Mouse (Mus musculus) heart, embryonic 13.5 days (tissue): ENCODE data around the gene Gm28038. TPM values are rescaled to one million over a fixed set of nuclear protein-coding genes. Genes with fewer than 3 reads are reported as not detected.

Experiments
- ATAC-seq: fragments of 200-750 bp; cut with Nextera tagmentation; 2 replicates; pipeline ENCODE4 v1.8.0; 2017; ENCODE audit warnings: moderate TSS enrichment; ENCODE audit not compliant: insufficient number of reproducible peaks, low FRiP score, low TSS enrichment; ENCODE audit errors: extremely low read depth
- H3K27ac ChIP-seq: fragments of 300-500 bp; sonication (generic); replicated peaks from 2 replicates; pipeline ENCODE4 v1.5.1; 2015; ENCODE audit warnings: moderate library complexity, mild to moderate bottlenecking, inconsistent platforms
- H3K27me3 ChIP-seq: fragments of 300-500 bp; sonication (generic); replicated peaks from 2 replicates; pipeline ENCODE4 v1.6.1; 2015; ENCODE audit warnings: mild to moderate bottlenecking, inconsistent platforms
- H3K36me3 ChIP-seq: fragments of 300-500 bp; sonication (generic); 2 replicates; pipeline ENCODE4 v1.6.1; 2015; ENCODE audit warnings: mild to moderate bottlenecking, inconsistent platforms
- H3K4me1 ChIP-seq: fragments of 300-500 bp; sonication (generic); 2 replicates; pipeline ENCODE4 v1.6.1; 2015; ENCODE audit warnings: inconsistent platforms
- H3K4me2 ChIP-seq: fragments of 300-500 bp; sonication (generic); 2 replicates; pipeline ENCODE4 v1.6.1; 2015; ENCODE audit warnings: inconsistent platforms, mild to moderate bottlenecking, moderate library complexity
- H3K4me3 ChIP-seq: fragments of 300-500 bp; sonication (generic); 2 replicates; pipeline ENCODE4 v1.5.1; 2015; ENCODE audit warnings: moderate library complexity, mild to moderate bottlenecking, inconsistent platforms
- H3K9ac ChIP-seq: fragments of 300-500 bp; sonication (generic); 2 replicates; pipeline ENCODE4 v1.6.1; 2015; ENCODE audit warnings: inconsistent platforms, mild to moderate bottlenecking, moderate library complexity
- H3K9me3 ChIP-seq: fragments of 300-500 bp; sonication (generic); 2 replicates; pipeline ENCODE4 v1.6.1; 2016; ENCODE audit warnings: inconsistent platforms
- WGBS: fragments of 180-500 bp; shearing (Covaris S2); methylation state at CpG from one replicate; pipeline ENCODE4 v1.1.7; 2015; ENCODE audit warnings: mixed read lengths; 5-methylcytosine and 5-hydroxymethylcytosine counted together
- polyA plus RNA-seq: library from polyadenylated mRNA; unstranded; fragments of >200 nt; fragmentation: Nextera tagmentation; extraction: Ambion mirVana; gene quantifications from 2 replicates; pipeline ENCODE4 v1.2.1, GENCODE M21; 2015

Gm28038 gene
- not detected in 2 replicates for polyA plus RNA-seq

DNA sequence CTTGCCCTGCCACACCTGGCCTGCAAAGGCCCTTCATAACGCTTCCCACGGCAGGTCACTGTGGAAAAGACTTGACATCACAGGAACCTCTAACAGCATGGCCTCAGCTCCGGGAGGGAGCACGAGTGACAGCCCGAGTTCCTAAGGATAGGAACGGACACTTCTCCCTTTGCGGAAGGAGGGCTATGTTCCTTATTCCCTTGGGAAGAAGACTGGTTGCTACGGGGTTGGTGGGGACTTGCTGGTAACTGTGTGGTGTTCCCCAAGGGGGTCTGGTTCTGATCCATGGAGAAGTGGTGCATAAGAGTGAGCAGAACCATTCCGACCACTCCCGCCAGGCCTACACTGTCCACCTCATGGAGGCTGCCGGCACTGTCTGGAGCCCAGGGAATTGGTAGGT, at the start of gene Gm28038:
Gene Gm28038 (plus strand): TSS at position 301 of the 400 bp plus-strand sequence.
- Histone ChIP-seq H3K27ac (no peak within 1 kb of the TSS), H3K36me3 (peaks cover 39% of the 10 kb centered on the region), H3K4me1 (peaks cover 11% of the 10 kb centered on the region), H3K9me3 (no peaks in the 10 kb centered on the region), H3K27me3 (no peaks in the 10 kb centered on the region), H3K4me3 (no peak within 1 kb of the TSS), H3K4me2 (no peak within 1 kb of the TSS), H3K9ac (no peak within 1 kb of the TSS)
- no peak for ATAC-seq
- WGBS, result 92% methylated on average over 11 of the region's 11 CpGs

DNA sequence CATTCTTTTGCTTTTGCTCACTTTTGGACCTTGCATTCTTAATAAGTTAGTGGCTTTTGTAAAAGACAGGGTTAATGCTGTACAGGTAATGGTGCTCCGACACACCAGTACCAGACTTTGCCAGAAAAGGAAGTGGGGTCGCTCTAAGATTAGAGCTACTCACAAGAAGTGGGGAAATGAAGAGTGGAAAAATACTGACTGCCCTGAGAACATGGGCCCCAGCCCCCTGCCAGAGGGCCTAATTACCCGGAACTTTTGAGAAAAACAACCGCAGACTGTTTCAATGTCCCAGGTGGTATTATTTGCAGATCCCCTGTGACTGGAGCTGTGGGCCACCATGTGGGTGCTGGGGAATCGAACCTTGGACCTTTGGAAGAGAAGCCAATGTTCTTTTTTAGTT, 45.2 kb upstream of the Gm28038 start:
- WGBS, result 73% methylated on average over 5 of the region's 5 CpGs
- Histone ChIP-seq H3K4me1 (peaks cover 35% of the 10 kb centered on the region), H3K27me3 (no peaks in the 10 kb centered on the region), H3K4me3 (no peak overlapping the region), H3K9me3 (peaks cover 10% of the 10 kb centered on the region), H3K36me3 (peaks cover 3% of the 10 kb centered on the region), H3K9ac (no peak overlapping the region), H3K27ac (no peak overlapping the region), H3K4me2 (no peak overlapping the region)
- no peak for ATAC-seq

DNA sequence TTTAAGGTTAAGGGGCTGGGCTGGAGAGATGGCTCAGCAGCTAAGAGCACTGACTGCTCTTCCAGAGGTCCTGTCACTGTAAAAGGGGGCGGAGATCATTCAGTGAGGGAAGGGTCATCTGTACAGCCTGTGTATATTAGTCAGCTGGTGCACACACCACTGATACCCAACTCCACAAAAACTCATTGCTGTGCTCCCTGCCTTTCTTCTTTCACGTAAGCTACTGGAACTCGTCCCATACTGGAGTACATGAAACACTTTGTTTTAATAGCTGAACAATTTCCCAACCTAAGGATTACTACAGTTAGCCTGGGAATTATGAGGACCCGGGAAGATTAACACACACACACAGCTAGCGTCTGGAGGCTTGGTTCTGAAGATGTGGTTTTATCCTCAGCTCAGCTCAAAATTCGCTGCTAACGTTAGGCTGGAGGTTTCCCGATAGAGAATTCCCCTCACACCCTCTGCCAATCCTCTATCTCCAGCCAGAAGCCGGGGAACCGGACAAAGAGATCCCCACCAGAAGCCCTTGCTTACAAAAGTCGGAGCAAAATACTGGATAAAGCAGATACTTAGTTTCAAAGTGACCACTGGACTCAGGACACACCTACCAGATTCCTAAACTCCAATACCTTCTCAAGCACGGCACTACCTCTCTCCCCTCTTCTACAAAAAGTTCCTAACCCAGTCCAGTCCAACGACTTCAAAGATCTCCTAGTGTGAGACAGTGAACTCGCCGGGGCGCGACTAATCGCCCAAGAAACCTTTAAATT, 44.2 kb upstream of the Gm28038 start:
- no peak for ATAC-seq
- peak overlapping the region; percentile 96 for H3K27ac ChIP-seq
- WGBS, result 3% methylated on average over 18 of the region's 18 CpGs

DNA sequence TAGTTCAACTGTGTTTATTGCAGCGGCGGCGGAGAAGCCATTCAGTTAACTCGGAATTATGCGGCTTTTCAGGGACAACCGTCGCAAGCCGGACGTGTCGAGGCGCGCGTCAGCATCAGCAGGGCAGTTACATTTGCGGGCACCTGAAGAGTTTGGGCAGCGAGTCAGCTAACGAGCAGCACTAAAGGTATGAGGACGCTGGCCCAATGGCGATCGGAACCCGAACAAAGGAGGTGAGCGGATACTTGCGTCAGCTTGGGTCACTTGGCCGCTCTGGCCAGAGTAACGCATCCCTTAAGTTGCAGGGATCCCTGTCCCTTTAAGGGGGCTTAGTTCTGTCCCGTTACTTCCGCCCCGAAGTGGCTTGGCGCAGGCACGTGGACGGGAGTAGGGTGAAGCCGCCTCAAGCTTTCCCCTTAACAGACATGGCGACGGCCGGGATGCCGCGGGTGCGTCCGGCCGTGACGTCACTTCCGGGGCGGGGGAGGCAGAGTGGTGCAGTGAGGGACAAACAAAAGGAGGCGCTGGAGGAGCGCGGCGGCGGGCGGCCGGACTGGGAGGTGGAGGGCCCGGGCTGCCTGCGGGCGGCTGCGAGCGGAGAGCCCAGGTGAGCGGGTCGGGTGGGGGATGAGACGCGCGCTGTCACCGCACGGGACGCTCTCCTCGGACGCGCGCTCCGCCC, 43.5 kb upstream of the Gm28038 start, which contains the start of gene Lrrc8a:
Gene Lrrc8a (plus strand): TSS at position 517 of the 682 bp plus-strand sequence.
- peak within 1 kb of the TSS; percentile 96 for H3K9ac ChIP-seq
- H3K4me3 ChIP-seq, result peak within 1 kb of the TSS; percentile 86
- no peaks in the 10 kb centered on the region for H3K9me3 ChIP-seq
- peak within 1 kb of the TSS; percentile 96 for H3K27ac ChIP-seq
- H3K36me3 ChIP-seq, result peaks cover 21% of the 10 kb centered on the region
- under 1% methylated on average over 63 of the region's 67 CpGs for WGBS
- no peaks in the 10 kb centered on the region for H3K27me3 ChIP-seq
- ATAC-seq, result peak; percentile 95
- H3K4me2 ChIP-seq, result peak within 1 kb of the TSS; percentile 91
- H3K4me1 ChIP-seq, result peaks cover 52% of the 10 kb centered on the region

More for the DNA sequence above, 44.2 kb upstream of the Gm28038 start:
- H3K4me1 ChIP-seq, result peaks cover 45% of the 10 kb centered on the region
- H3K27me3 ChIP-seq, result no peaks in the 10 kb centered on the region
- peak overlapping the region; percentile 96 for H3K9ac ChIP-seq
- H3K9me3 ChIP-seq, result no peaks in the 10 kb centered on the region; the same call in 1 of the 2 replicates
- H3K4me3 ChIP-seq, result peak overlapping the region; percentile 86
- H3K36me3 ChIP-seq, result peaks cover 13% of the 10 kb centered on the region
- H3K4me2 ChIP-seq, result peak overlapping the region; percentile 91

DNA sequence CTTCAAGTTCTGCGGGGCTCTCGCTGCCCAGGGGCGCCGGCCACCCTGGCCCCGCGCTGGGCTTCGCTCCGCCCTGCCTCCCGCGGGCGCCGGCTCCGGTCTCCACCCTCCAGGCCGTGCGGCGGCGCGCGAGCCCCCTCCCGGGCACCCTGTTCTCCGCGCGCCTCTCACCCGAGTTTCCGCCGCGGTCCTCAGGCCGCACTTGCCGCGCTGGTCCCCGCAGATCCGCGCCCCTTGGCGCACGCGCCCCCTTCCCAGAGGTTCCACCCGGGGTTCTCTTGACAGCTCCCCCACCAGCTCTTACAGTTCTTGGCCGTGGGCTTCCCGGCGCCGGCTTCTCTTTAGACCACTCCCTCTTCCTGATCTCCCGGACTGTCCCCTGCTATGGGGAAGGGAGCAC, 43.0 kb upstream of the Gm28038 start:
- Histone ChIP-seq H3K4me3 (peak overlapping the region; percentile 86), H3K36me3 (peaks cover 24% of the 10 kb centered on the region), H3K9ac (peak overlapping the region; percentile 96), H3K4me1 (peaks cover 58% of the 10 kb centered on the region), H3K4me2 (peak overlapping the region; percentile 91), H3K27me3 (no peaks in the 10 kb centered on the region), H3K9me3 (no peaks in the 10 kb centered on the region), H3K27ac (peak overlapping the region; percentile 96)
- WGBS, result 0% methylated on average over 41 of the region's 42 CpGs
- peak; percentile 76 for ATAC-seq

DNA sequence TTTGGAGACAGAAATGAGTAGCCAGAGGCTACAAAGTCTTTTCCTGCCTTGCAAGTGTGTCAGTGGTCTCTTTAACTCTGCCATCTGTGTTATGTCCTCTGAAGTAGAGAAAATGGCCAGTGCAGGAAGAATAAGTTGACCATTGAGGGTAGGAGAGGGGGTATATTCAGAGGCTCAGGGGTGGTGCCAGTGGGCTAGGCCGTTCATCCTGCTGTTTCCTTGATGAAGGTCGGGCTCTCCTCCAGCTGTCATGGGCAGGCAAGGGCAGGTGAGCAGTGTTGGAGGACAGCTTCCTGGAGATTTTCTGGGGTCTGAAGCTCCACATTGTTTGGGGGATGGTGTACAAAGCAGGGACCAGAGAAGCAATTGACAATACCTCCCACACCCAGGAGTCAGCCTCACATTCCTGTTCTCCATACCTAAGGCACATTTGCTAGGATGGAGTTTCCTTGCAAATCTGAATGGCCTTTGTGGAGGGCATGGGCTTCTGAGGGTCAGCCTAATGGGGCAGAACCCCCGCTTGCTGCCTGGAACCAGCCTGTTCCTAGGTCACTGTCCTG, 41.9 kb upstream of the Gm28038 start:
- H3K27ac ChIP-seq, result peak overlapping the region; percentile 96
- no peaks in the 10 kb centered on the region for H3K9me3 ChIP-seq
- WGBS, result 57% methylated on average over 3 of the region's 3 CpGs
- peaks cover 35% of the 10 kb centered on the region for H3K36me3 ChIP-seq
- peak overlapping the region; percentile 91 for H3K4me2 ChIP-seq
- no peak for ATAC-seq
- peak overlapping the region; percentile 86 for H3K4me3 ChIP-seq
- no peaks in the 10 kb centered on the region for H3K27me3 ChIP-seq
- H3K9ac ChIP-seq, result peak overlapping the region; percentile 96
- peaks cover 66% of the 10 kb centered on the region for H3K4me1 ChIP-seq

DNA sequence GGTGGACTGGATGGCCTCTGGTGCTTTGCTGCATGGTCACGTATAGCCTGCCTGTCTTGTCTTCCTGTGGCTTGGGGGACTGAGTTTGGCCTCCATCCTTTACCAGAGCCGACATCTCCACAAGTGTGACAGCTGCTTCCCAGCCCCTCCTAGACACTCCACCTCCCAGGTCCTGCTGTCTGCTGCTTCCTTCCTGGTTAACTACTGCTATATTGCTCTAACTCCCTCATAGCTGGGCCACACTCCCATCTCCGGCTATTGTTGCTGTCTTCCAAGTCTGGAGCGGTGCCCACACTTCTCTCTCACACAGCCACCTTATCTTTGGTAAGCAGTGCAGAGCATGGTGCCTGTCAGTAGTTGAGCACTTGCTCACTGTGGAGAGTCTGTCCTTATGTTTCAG, 41.1 kb upstream of the Gm28038 start:
- WGBS, result 20% methylated on average over 4 of the region's 4 CpGs
- Histone ChIP-seq H3K4me2 (peak overlapping the region; percentile 91), H3K27ac (peak overlapping the region; percentile 96), H3K36me3 (peaks cover 42% of the 10 kb centered on the region), H3K9me3 (no peaks in the 10 kb centered on the region), H3K9ac (peak overlapping the region; percentile 96), H3K4me3 (peak overlapping the region; percentile 86), H3K27me3 (no peaks in the 10 kb centered on the region), H3K4me1 (peaks cover 66% of the 10 kb centered on the region)
- ATAC-seq, result 0 out of 2 replicates have a peak, but pooled peaks have one; percentile 1

DNA sequence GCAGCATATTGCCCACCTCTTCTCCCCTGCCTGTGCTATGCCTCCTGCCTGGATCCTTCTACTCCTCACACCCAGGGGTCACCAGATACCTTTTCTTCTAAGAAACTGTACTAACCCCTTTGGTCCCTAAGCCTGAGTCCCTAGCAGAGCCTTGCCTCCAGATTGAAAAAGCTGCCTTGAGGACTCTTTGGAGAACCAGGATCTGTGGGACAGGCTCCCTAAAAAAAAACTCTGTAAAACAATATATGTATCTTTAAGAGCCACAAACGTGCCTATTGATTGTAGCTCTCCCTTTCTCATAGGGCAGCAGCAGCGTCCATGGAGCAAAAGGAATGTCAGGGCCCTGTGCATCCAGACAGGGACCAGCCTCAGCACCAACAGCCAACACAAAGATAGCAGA, 40.6 kb upstream of the Gm28038 start, which contains the start of gene Gm28035:
Gene Gm28035 (plus strand): TSS at position 301 of the 400 bp plus-strand sequence.
- ATAC-seq, result no peak
- peak within 1 kb of the TSS; percentile 96 for H3K27ac ChIP-seq
- H3K9me3 ChIP-seq, result no peaks in the 10 kb centered on the region
- H3K27me3 ChIP-seq, result no peaks in the 10 kb centered on the region
- H3K36me3 ChIP-seq, result peaks cover 46% of the 10 kb centered on the region
- peak within 1 kb of the TSS; percentile 91 for H3K4me2 ChIP-seq
- H3K4me1 ChIP-seq, result peaks cover 66% of the 10 kb centered on the region
- 60% methylated on average over 2 of the region's 2 CpGs for WGBS
- peak within 1 kb of the TSS; percentile 86 for H3K4me3 ChIP-seq
- peak within 1 kb of the TSS; percentile 96 for H3K9ac ChIP-seq

DNA sequence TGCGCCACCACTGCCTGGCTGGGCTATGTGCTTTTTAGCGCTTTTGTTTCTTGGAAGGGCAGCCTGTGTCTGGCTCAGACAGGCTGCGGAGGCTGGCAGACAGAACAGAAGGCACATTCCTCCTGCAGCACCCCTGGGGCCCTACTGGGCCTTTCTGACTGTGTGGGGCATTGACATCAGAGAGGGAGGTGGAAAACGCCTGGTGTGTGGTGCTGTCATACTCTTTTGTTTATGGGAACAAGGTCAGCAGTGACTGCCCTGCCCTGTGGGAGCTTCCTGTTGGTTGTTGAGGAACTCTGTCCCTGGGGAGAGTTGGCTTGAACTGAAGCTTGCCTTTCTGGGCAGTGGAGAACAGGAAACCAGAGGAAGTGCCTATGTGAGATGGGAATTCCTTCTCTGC, 38.3 kb upstream of the Gm28038 start:
- H3K27me3 ChIP-seq, result no peaks in the 10 kb centered on the region
- WGBS, result 37% methylated on average over 4 of the region's 4 CpGs
- no peaks in the 10 kb centered on the region for H3K9me3 ChIP-seq
- H3K27ac ChIP-seq, result peak overlapping the region; percentile 80
- peaks cover 58% of the 10 kb centered on the region for H3K4me1 ChIP-seq
- H3K4me3 ChIP-seq, result no peak overlapping the region
- H3K4me2 ChIP-seq, result peak overlapping the region; percentile 13; the same call in 1 of the 2 replicates
- H3K36me3 ChIP-seq, result peaks cover 64% of the 10 kb centered on the region
- H3K9ac ChIP-seq, result peak overlapping the region; percentile 28; the same call in 1 of the 2 replicates
- no peak for ATAC-seq

DNA sequence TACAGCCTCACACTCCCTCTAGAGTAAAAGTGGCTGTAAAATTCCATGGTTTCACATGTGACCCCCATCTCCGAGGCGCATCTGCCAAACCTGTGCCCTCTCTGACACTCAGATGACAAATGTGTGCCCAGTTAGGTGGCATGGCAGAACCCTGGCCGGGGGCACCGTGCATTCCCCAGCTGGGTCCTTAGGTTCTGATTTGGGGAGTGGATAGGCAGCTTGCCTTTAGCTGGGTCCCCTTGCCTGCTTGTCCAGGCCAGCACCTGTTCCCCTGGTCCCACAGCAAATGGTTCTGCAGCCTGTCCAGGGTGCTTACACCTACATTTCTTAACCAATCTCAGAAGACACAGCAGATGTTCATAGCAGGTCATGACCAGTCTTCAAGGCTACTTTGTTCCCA, 37.5 kb upstream of the Gm28038 start:
- H3K27me3 ChIP-seq, result no peaks in the 10 kb centered on the region
- H3K4me1 ChIP-seq, result peaks cover 56% of the 10 kb centered on the region
- ATAC-seq, result no peak
- H3K9ac ChIP-seq, result 0 out of 2 replicates have a peak overlapping the region, but pooled peaks have one; percentile 37
- no peaks in the 10 kb centered on the region for H3K9me3 ChIP-seq
- H3K27ac ChIP-seq, result 0 out of 2 replicates have a peak overlapping the region, but pooled peaks have one; percentile 80
- no peak overlapping the region for H3K4me2 ChIP-seq
- H3K36me3 ChIP-seq, result peaks cover 72% of the 10 kb centered on the region
- H3K4me3 ChIP-seq, result no peak overlapping the region
- 91% methylated on average over 4 of the region's 4 CpGs for WGBS

DNA sequence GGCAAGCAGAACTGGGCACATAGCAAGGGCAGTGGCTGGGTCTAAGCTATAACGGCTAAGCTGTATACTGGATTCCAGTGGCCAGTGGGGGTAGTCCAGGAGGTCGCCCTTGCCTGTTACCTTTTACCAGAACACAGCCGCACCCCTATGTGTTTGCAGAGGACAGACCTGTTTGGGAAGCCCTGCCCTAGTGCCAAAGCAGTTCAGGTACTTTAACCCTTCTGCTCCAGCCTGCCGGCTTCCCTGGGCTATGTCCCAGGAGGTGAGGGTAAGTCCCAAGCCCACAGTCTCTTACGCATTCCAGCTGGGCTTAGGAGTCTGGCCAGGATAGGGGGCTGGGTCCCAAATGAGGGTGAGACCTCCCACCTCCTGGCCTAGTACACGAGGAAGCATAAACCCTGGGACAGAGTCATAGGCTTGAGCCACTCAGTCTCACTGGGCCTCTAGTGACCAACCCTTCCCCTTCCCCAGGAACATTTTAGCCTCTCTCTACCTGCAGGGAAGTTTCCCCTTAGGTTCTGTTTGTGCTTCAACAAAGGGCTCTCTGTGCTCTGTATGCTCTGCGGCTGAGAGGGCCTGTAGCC, 36.2 kb upstream of the Gm28038 start:
- no peaks in the 10 kb centered on the region for H3K27me3 ChIP-seq
- no peak overlapping the region for H3K4me2 ChIP-seq
- H3K9me3 ChIP-seq, result no peaks in the 10 kb centered on the region
- H3K9ac ChIP-seq, result no peak overlapping the region
- ATAC-seq, result no peak
- peaks cover 43% of the 10 kb centered on the region for H3K4me1 ChIP-seq
- WGBS, result 72% methylated on average over 7 of the region's 7 CpGs
- H3K27ac ChIP-seq, result no peak overlapping the region
- no peak overlapping the region for H3K4me3 ChIP-seq
- H3K36me3 ChIP-seq, result peaks cover 85% of the 10 kb centered on the region
